Mouse (Mus musculus): ENCODE results near the gene D230025D16Rik.

D230025D16Rik gene

GRCm38 (mm10) chr8:105252680-105253537 is 28.0 kb downstream of the D230025D16Rik start:
- Histone ChIP-seq H3K27me3 (ENCODE audit: insufficient read depth, low read length) (peaks cover 31% of the 10 kb centered on the region), H3K9me3 (ENCODE audit: low read length) (no peaks in the 10 kb centered on the region), H3K4me3 (replicated peaks; ENCODE audit: low read length) (no peak overlapping the region), H3K4me1 (replicated peaks; ENCODE audit: low read depth, low read length) (peaks cover 37% of the 10 kb centered on the region), H3K36me3 (ENCODE audit: insufficient read depth, low read length) (peaks cover 57% of the 10 kb centered on the region)
- TF ChIP-seq NANOG (IDR thresholded peaks at IDR 0.05; ENCODE audit: borderline replicate concordance, low read length) (no peak), CTCF (conservative IDR thresholded peaks at IDR 0.05; ENCODE audit: low read length) (no peak), POU5F1 (IDR thresholded peaks at IDR 0.05; ENCODE audit: borderline replicate concordance, low read length) (no peak)

- peaks cover 45% of the 10 kb centered on the region for H3K4me1 ChIP-seq (replicated peaks; ENCODE audit: low read depth, low read length)
- H3K36me3 ChIP-seq (ENCODE audit: insufficient read depth, low read length): peaks cover 48% of the 10 kb centered on the region
- no peaks in the 10 kb centered on the region for H3K9me3 ChIP-seq (ENCODE audit: low read length)
- H3K4me3 ChIP-seq (replicated peaks; ENCODE audit: low read length): peak overlapping the region; percentile 89
- TF ChIP-seq CTCF (conservative IDR thresholded peaks at IDR 0.05; ENCODE audit: low read length) (no peak), NANOG (IDR thresholded peaks at IDR 0.05; ENCODE audit: borderline replicate concordance, low read length) (no peak), POU5F1 (IDR thresholded peaks at IDR 0.05; ENCODE audit: borderline replicate concordance, low read length) (no peak)
- H3K27me3 ChIP-seq (ENCODE audit: insufficient read depth, low read length): peaks cover 39% of the 10 kb centered on the region
These were observed 28.8 kb downstream of the D230025D16Rik start for GRCm38 (mm10) chr8:105253766-105254151.

GRCm38 (mm10) chr8:105254152-105254965 is 29.4 kb downstream of the D230025D16Rik start:
- H3K9me3 ChIP-seq (ENCODE audit: low read length): no peaks in the 10 kb centered on the region
- peak overlapping the region; percentile 89 for H3K4me3 ChIP-seq (replicated peaks; ENCODE audit: low read length)
- H3K27me3 ChIP-seq (ENCODE audit: insufficient read depth, low read length): peaks cover 45% of the 10 kb centered on the region
- H3K4me1 ChIP-seq (replicated peaks; ENCODE audit: low read depth, low read length): peaks cover 51% of the 10 kb centered on the region
- TF ChIP-seq CTCF (conservative IDR thresholded peaks at IDR 0.05; ENCODE audit: low read length): peak; percentile 37; the same call in 1 of the 2 replicates
- no peak for TF ChIP-seq NANOG (IDR thresholded peaks at IDR 0.05; ENCODE audit: borderline replicate concordance, low read length)
- TF ChIP-seq POU5F1 (IDR thresholded peaks at IDR 0.05; ENCODE audit: borderline replicate concordance, low read length): no peak
- H3K36me3 ChIP-seq (ENCODE audit: insufficient read depth, low read length): peaks cover 42% of the 10 kb centered on the region

GRCm38 (mm10) chr8:105254966-105255350 is 30.0 kb downstream of the D230025D16Rik start, which contains the start of gene B3gnt9:
Gene B3gnt9 (minus strand): TSS chr8:105255153.
- peaks cover 36% of the 10 kb centered on the region for H3K36me3 ChIP-seq (ENCODE audit: insufficient read depth, low read length)
- H3K9me3 ChIP-seq (ENCODE audit: low read length): no peaks in the 10 kb centered on the region
- TF ChIP-seq CTCF (conservative IDR thresholded peaks at IDR 0.05; ENCODE audit: low read length) (no peak), POU5F1 (IDR thresholded peaks at IDR 0.05; ENCODE audit: borderline replicate concordance, low read length) (no peak), NANOG (IDR thresholded peaks at IDR 0.05; ENCODE audit: borderline replicate concordance, low read length) (no peak)

GRCm38 (mm10) chr8:105257318-105258114 is 32.6 kb downstream of the D230025D16Rik start:
- Histone ChIP-seq H3K4me3 (replicated peaks; ENCODE audit: low read length) (no peak overlapping the region), H3K27me3 (ENCODE audit: insufficient read depth, low read length) (peaks cover 71% of the 10 kb centered on the region), H3K36me3 (ENCODE audit: insufficient read depth, low read length) (peaks cover 10% of the 10 kb centered on the region), H3K4me1 (replicated peaks; ENCODE audit: low read depth, low read length) (peaks cover 77% of the 10 kb centered on the region), H3K9me3 (ENCODE audit: low read length) (0 out of 2 replicates have a peak, but pooled peaks cover 3% of the 10 kb centered on the region)
- TF ChIP-seq POU5F1 (IDR thresholded peaks at IDR 0.05; ENCODE audit: borderline replicate concordance, low read length): no peak
- TF ChIP-seq CTCF (conservative IDR thresholded peaks at IDR 0.05; ENCODE audit: low read length): no peak
- no peak for TF ChIP-seq NANOG (IDR thresholded peaks at IDR 0.05; ENCODE audit: borderline replicate concordance, low read length)

More at GRCm38 (mm10) chr8:105254966-105255350, 30.0 kb downstream of the D230025D16Rik start, which contains the start of gene B3gnt9:
- Histone ChIP-seq H3K27me3 (ENCODE audit: insufficient read depth, low read length) (peaks cover 51% of the 10 kb centered on the region), H3K4me3 (replicated peaks; ENCODE audit: low read length) (peak within 1 kb of the TSS; percentile 89), H3K4me1 (replicated peaks; ENCODE audit: low read depth, low read length) (peaks cover 55% of the 10 kb centered on the region)

GRCm38 (mm10) chr8:105258911-105259720 is 34.2 kb downstream of the D230025D16Rik start:
- Histone ChIP-seq H3K4me3 (replicated peaks; ENCODE audit: low read length) (peak overlapping the region; percentile 78), H3K4me1 (replicated peaks; ENCODE audit: low read depth, low read length) (peaks cover 76% of the 10 kb centered on the region), H3K36me3 (ENCODE audit: insufficient read depth, low read length) (no peaks in the 10 kb centered on the region), H3K27me3 (ENCODE audit: insufficient read depth, low read length) (peaks cover 86% of the 10 kb centered on the region), H3K9me3 (ENCODE audit: low read length) (0 out of 2 replicates have a peak, but pooled peaks cover 3% of the 10 kb centered on the region)
- TF ChIP-seq NANOG (IDR thresholded peaks at IDR 0.05; ENCODE audit: borderline replicate concordance, low read length): no peak
- no peak for TF ChIP-seq CTCF (conservative IDR thresholded peaks at IDR 0.05; ENCODE audit: low read length)
- TF ChIP-seq POU5F1 (IDR thresholded peaks at IDR 0.05; ENCODE audit: borderline replicate concordance, low read length): no peak

- no peaks in the 10 kb centered on the region for H3K36me3 ChIP-seq (ENCODE audit: insufficient read depth, low read length)
- peak overlapping the region; percentile 78 for H3K4me3 ChIP-seq (replicated peaks; ENCODE audit: low read length)
- 0 out of 2 replicates have a peak, but pooled peaks cover 3% of the 10 kb centered on the region for H3K9me3 ChIP-seq (ENCODE audit: low read length)
- peaks cover 77% of the 10 kb centered on the region for H3K4me1 ChIP-seq (replicated peaks; ENCODE audit: low read depth, low read length)
- peaks cover 90% of the 10 kb centered on the region for H3K27me3 ChIP-seq (ENCODE audit: insufficient read depth, low read length)
- TF ChIP-seq CTCF (conservative IDR thresholded peaks at IDR 0.05; ENCODE audit: low read length) (peak; percentile 1; the same call in 1 of the 2 replicates), POU5F1 (IDR thresholded peaks at IDR 0.05; ENCODE audit: borderline replicate concordance, low read length) (no peak)
These were observed 34.9 kb downstream of the D230025D16Rik start for GRCm38 (mm10) chr8:105259721-105260320.

Data from E14TG2a.4 (cell line).